Mouse (Mus musculus) neural tube, embryonic 10.5 days (tissue): ENCODE results near the gene Pard6b.
"Not testable (repeated sequence)": the region's sequence is repeated elsewhere in the genome, so short reads cannot be mapped to it uniquely, and the experiment has no call there.

ENCODE experiments used
- DNase-seq: peaks from one replicate; pipeline ENCODE4 v3.0.0-alpha.2; 2017; ENCODE audit warnings: low spot score; ENCODE audit errors: extremely low spot score

Pard6b gene

GRCm38 (mm10) chr2:168080431-168081246 is at the start of gene Pard6b:
TSS of gene Pard6b (plus strand) at chr2:168081004.
- peak; percentile 96 for DNase-seq

GRCm38 (mm10) chr2:168031842-168032241 is 49.0 kb upstream of the Pard6b start:
- no peak for DNase-seq

GRCm38 (mm10) chr2:168033905-168034304 is 46.9 kb upstream of the Pard6b start:
- no peak for DNase-seq

GRCm38 (mm10) chr2:168035907-168036306 is 44.9 kb upstream of the Pard6b start:
- no peak for DNase-seq

GRCm38 (mm10) chr2:168037063-168037462 is 43.7 kb upstream of the Pard6b start:
- no peak for DNase-seq

- DNase-seq = no peak
Measured at GRCm38 (mm10) chr2:168040751-168041150, 40.1 kb upstream of the Pard6b start.

- no peak for DNase-seq
Measured at GRCm38 (mm10) chr2:168042019-168042418, 38.8 kb upstream of the Pard6b start.

GRCm38 (mm10) chr2:168044681-168045287 is 36.0 kb upstream of the Pard6b start:
- no peak for DNase-seq

- DNase-seq = no peak
Measured at GRCm38 (mm10) chr2:168045357-168045756, 35.4 kb upstream of the Pard6b start.

GRCm38 (mm10) chr2:168045771-168046170 is 35.0 kb upstream of the Pard6b start:
- no peak for DNase-seq

GRCm38 (mm10) chr2:168046467-168046866 is 34.3 kb upstream of the Pard6b start:
- DNase-seq = no peak

GRCm38 (mm10) chr2:168049002-168049635 is 31.7 kb upstream of the Pard6b start:
- no peak for DNase-seq

GRCm38 (mm10) chr2:168050000-168050942 is 30.5 kb upstream of the Pard6b start:
- DNase-seq = peak; percentile 67

GRCm38 (mm10) chr2:168052156-168052555 is 28.6 kb upstream of the Pard6b start:
- no peak for DNase-seq

- peak; percentile 64 for DNase-seq
Measured at GRCm38 (mm10) chr2:168052689-168053088, 28.1 kb upstream of the Pard6b start.

- no peak for DNase-seq
Measured at GRCm38 (mm10) chr2:168054142-168054541, 26.7 kb upstream of the Pard6b start.

- DNase-seq = no peak
Measured at GRCm38 (mm10) chr2:168055910-168056665, 24.7 kb upstream of the Pard6b start.

GRCm38 (mm10) chr2:168056666-168056933 is 24.2 kb upstream of the Pard6b start:
- DNase-seq = no peak

- not testable (repeated sequence) for DNase-seq
Measured at GRCm38 (mm10) chr2:168057876-168058275, 22.9 kb upstream of the Pard6b start.

GRCm38 (mm10) chr2:168058488-168059199 is 22.2 kb upstream of the Pard6b start:
- no peak for DNase-seq
